Mouse (Mus musculus) forebrain, embryonic 11.5 days (tissue): Measurements from ENCODE around the gene Zar1l. TPM values are rescaled to one million over a fixed set of nuclear protein-coding genes. Genes with fewer than 3 reads are reported as not detected.

Source experiments
- ATAC-seq: fragments of 200-750 bp; cut with Nextera tagmentation; replicated peaks from 2 replicates; pipeline ENCODE4 v1.8.0; 2017; ENCODE audit warnings: moderate TSS enrichment; ENCODE audit not compliant: low FRiP score
- DNase-seq: peaks from one replicate; pipeline ENCODE4 v3.0.0-alpha.2; 2017; ENCODE audit warnings: low spot score
- H3K27ac ChIP-seq: fragments of 300-500 bp; sonication (generic); 2 replicates; pipeline ENCODE4 v1.5.1; 2014; ENCODE audit warnings: low read depth, low read length
- H3K27me3 ChIP-seq: fragments of 300-500 bp; sonication (generic); 2 replicates; pipeline ENCODE4 v1.6.1; 2014; ENCODE audit warnings: mild to moderate bottlenecking, low read length, mixed read lengths; ENCODE audit not compliant: control insufficient read depth, insufficient read depth
- H3K36me3 ChIP-seq: fragments of 300-500 bp; sonication (generic); 2 replicates; pipeline ENCODE4 v1.6.1; 2014; ENCODE audit warnings: mild to moderate bottlenecking, low read length, moderate library complexity, mixed read lengths; ENCODE audit not compliant: control insufficient read depth, insufficient read depth
- H3K4me1 ChIP-seq: fragments of 300-500 bp; sonication (generic); replicated peaks from 2 replicates; pipeline ENCODE4 v1.6.1; 2014; ENCODE audit warnings: low read length, mixed read lengths; ENCODE audit not compliant: control insufficient read depth, insufficient read depth
- H3K4me2 ChIP-seq: fragments of 300-500 bp; sonication (generic); 2 replicates; pipeline ENCODE4 v1.6.1; 2014; ENCODE audit warnings: low read depth, mild to moderate bottlenecking, low read length, moderate library complexity, mixed read lengths; ENCODE audit not compliant: severe bottlenecking
- H3K4me3 ChIP-seq: fragments of 300-500 bp; sonication (generic); 2 replicates; pipeline ENCODE4 v1.5.1; 2014; ENCODE audit warnings: low read depth, low read length
- H3K9ac ChIP-seq: fragments of 300-500 bp; sonication (generic); 2 replicates; pipeline ENCODE4 v1.6.1; 2014; ENCODE audit warnings: low read length
- H3K9me3 ChIP-seq: fragments of 300-500 bp; sonication (generic); 2 replicates; pipeline ENCODE4 v1.6.1; 2016; ENCODE audit warnings: low read length, mixed read lengths; ENCODE audit not compliant: control insufficient read depth
- WGBS: fragments of 180-500 bp; shearing (Covaris S2); extraction: QIAGEN DNeasy Blood & Tissue Kit; methylation state at CpG from one replicate; pipeline ENCODE4 v1.1.7; 2014; 5-methylcytosine and 5-hydroxymethylcytosine counted together
- polyA plus RNA-seq: library from polyadenylated mRNA; unstranded; fragments of >200 nt; fragmentation: Nextera tagmentation; extraction: Ambion mirVana; gene quantifications from 2 replicates; pipeline ENCODE4 v1.2.1, GENCODE M21; 2014

The Zar1l gene
- not detected in 2 replicates for polyA plus RNA-seq

DNA sequence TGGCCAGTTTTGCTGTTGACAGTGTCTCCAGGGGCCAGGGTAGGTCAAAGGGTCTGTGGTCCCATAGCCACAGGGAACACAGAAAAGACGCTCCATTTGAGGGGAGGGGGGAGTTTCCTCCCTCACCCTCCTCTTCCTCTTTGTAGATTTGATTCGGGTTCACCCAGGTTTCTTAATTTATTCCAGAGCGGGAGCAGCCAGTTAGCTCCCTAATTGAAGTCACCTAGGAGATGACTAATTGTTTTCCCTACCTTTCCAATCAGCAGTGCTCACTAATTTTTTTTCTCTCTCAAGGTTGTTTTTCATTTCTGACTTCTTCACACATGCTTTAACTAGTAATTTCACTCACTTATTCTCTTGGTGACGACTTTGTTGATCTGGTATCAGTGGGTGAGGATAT is at the start of gene Zar1l:
TSS of gene Zar1l (minus strand) at position 101 of the 400 bp plus-strand sequence.
- Histone ChIP-seq H3K27me3 (no peaks in the 10 kb centered on the region), H3K27ac (no peak within 1 kb of the TSS), H3K4me3 (no peak within 1 kb of the TSS), H3K4me1 (no peaks in the 10 kb centered on the region), H3K36me3 (no peaks in the 10 kb centered on the region), H3K9ac (no peak within 1 kb of the TSS), H3K4me2 (no peak within 1 kb of the TSS), H3K9me3 (no peaks in the 10 kb centered on the region)
- 49% methylated on average over 4 of the region's 4 CpGs for WGBS
- ATAC-seq (no peak), DNase-seq (no peak)

DNA sequence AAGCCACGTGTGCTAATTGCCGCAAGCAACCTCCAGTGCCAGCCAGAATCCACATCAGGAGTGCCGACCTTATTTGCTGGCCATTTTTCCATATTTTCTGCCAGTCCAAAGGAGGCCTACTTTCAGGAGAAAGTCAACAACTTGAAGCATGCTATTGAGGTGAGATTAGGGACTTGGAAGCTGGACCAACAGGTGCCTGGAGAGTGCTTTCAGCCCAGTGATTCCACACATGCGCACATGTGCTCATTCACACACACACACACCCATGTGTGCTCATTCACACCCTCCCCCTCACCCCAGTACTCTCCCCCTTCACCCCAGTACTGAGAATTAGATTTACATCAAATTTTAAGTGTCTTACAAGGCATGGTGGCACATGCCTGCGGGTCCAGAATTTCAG is 49.0 kb upstream of the Zar1l start:
- Histone ChIP-seq H3K9me3 (no peaks in the 10 kb centered on the region), H3K36me3 (no peaks in the 10 kb centered on the region; the same call in 1 of the 2 replicates), H3K27me3 (no peaks in the 10 kb centered on the region), H3K9ac (no peak overlapping the region), H3K27ac (no peak overlapping the region), H3K4me1 (no peaks in the 10 kb centered on the region), H3K4me3 (no peak overlapping the region), H3K4me2 (no peak overlapping the region)
- ATAC-seq: no peak
- DNase-seq: peak; percentile 39
- 87% methylated on average over 5 of the region's 5 CpGs for WGBS

DNA sequence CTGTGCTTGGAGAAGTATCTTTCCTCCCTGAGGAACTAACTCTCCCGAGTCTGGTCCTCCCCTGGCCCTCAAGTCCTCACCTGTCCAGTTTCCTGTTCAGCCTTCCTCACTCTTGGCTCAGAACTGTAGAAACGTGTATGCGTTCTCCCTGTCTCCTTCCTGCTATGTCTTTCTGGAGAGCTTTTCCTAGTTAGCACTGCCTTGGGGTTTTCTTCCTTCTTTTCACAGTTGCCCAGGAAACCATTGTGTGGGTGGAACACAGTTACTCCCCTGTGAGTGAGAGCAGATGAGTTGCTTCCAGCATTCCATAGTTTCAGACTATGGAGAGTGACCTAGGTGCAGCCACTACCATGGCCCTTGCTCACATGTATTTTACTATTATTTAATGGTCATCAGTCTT is 48.3 kb upstream of the Zar1l start:
- no peaks in the 10 kb centered on the region for H3K9me3 ChIP-seq
- WGBS: 74% methylated on average over 3 of the region's 3 CpGs
- no peak overlapping the region for H3K27ac ChIP-seq
- H3K36me3 ChIP-seq: no peaks in the 10 kb centered on the region; the same call in 1 of the 2 replicates
- H3K4me3 ChIP-seq: no peak overlapping the region
- no peaks in the 10 kb centered on the region for H3K4me1 ChIP-seq
- DNase-seq (peak; percentile 22), ATAC-seq (no peak)
- no peak overlapping the region for H3K9ac ChIP-seq
- no peak overlapping the region for H3K4me2 ChIP-seq
- H3K27me3 ChIP-seq: no peaks in the 10 kb centered on the region

DNA sequence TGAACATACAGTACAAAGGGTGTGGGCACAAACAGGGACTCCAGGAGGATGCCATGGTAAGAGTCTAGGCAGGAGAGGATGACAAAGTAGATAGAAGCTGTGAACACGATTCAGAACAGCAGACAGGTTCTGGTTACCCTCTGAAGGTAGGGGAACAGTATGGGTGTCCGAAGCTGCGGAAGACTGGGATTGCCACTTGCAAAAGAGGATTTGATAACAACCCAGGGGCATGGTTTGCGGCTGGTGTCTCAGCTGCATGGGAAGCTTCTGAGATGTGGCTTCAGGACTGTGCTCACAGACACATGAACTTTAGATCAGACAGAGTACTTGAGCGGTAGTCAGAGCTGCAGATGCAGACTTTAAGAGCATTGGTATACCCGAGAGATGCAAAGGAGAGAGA is 46.5 kb upstream of the Zar1l start:
- Histone ChIP-seq H3K9ac (no peak overlapping the region), H3K4me3 (no peak overlapping the region), H3K9me3 (no peaks in the 10 kb centered on the region), H3K4me2 (no peak overlapping the region), H3K4me1 (no peaks in the 10 kb centered on the region), H3K36me3 (no peaks in the 10 kb centered on the region; the same call in 1 of the 2 replicates), H3K27me3 (no peaks in the 10 kb centered on the region), H3K27ac (no peak overlapping the region)
- DNase-seq: no peak
- no peak for ATAC-seq
- WGBS: 96% methylated on average over 6 of the region's 6 CpGs

DNA sequence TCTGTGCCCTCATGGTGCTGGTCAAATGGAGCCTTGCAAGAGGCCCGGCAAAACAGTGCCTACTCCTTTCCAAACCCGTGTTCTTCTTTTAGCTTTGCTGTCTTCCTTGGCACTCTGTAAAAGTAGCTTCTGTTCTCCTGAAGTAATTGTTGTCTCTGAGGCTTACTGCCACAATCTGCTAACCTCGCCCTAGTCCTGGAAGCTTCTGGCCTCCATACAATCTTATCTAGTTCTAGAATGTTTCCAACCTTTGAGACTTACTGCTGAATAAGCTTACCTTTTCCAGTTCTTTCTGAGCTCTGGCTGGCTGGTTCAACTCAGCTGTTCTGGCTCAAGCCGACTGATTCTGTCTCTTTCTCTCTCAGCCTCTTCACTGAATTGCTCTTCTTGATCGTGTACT is 43.8 kb upstream of the Zar1l start:
- Histone ChIP-seq H3K36me3 (no peaks in the 10 kb centered on the region; the same call in 1 of the 2 replicates), H3K9ac (no peak overlapping the region)
- no peak for ATAC-seq

DNA sequence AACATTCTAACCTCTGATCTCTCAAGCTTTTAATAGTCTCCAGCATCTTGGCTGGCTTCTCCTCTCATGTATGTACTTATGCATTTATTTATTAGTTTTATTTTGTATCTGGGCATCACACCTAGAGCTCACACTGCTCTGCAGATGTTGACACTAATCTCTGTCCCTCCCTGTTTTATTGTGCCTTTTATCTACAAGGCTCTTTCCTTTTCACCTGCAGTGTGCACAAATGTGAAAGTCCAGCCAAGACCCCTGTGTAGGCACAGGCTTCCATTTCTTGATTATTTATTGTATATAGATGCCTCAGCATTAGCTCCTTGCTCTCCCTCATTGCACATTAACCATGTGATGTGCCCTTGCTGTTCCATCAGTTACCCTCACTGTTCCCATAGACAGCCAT is 43.4 kb upstream of the Zar1l start:
- Histone ChIP-seq H3K9me3 (no peaks in the 10 kb centered on the region), H3K27me3 (no peaks in the 10 kb centered on the region), H3K27ac (no peak overlapping the region), H3K9ac (no peak overlapping the region), H3K4me1 (no peaks in the 10 kb centered on the region), H3K36me3 (no peaks in the 10 kb centered on the region; the same call in 1 of the 2 replicates), H3K4me3 (no peak overlapping the region), H3K4me2 (no peak overlapping the region)
- ATAC-seq (no peak), DNase-seq (no peak)

More for the DNA sequence above, 43.8 kb upstream of the Zar1l start:
- Histone ChIP-seq H3K27ac (no peak overlapping the region), H3K4me1 (no peaks in the 10 kb centered on the region), H3K9me3 (no peaks in the 10 kb centered on the region), H3K27me3 (no peaks in the 10 kb centered on the region), H3K4me2 (no peak overlapping the region), H3K4me3 (no peak overlapping the region)
- DNase-seq: no peak
- WGBS: 93% methylated on average over 5 of the region's 5 CpGs

DNA sequence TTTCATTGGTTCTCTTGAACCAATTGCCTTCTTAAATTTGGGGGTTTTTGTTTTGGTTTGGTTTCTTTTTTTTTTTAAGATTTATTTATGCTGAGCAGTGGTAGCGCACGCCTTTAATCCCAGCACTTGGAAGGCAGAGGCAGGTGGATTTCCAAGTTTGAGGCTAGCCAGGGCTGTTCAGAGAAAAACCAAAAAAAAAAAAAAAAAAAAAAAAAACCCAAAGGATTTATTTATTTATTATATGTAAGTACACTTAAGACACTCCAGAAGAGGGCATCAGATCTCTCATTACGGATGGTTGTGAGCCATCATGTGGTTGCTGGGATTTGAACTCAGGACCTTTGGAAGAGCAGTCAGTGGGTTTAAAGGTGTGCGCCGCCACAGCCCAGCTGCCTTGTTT is 42.9 kb upstream of the Zar1l start:
- no peaks in the 10 kb centered on the region; the same call in 1 of the 2 replicates for H3K36me3 ChIP-seq
- ATAC-seq (no peak), DNase-seq (no peak)
- no peak overlapping the region for H3K4me2 ChIP-seq
- no peak overlapping the region for H3K4me3 ChIP-seq
- WGBS: 98% methylated on average over 5 of the region's 5 CpGs
- H3K9me3 ChIP-seq: no peaks in the 10 kb centered on the region
- H3K4me1 ChIP-seq: no peaks in the 10 kb centered on the region
- H3K27me3 ChIP-seq: no peaks in the 10 kb centered on the region
- H3K27ac ChIP-seq: no peak overlapping the region
- no peak overlapping the region for H3K9ac ChIP-seq

DNA sequence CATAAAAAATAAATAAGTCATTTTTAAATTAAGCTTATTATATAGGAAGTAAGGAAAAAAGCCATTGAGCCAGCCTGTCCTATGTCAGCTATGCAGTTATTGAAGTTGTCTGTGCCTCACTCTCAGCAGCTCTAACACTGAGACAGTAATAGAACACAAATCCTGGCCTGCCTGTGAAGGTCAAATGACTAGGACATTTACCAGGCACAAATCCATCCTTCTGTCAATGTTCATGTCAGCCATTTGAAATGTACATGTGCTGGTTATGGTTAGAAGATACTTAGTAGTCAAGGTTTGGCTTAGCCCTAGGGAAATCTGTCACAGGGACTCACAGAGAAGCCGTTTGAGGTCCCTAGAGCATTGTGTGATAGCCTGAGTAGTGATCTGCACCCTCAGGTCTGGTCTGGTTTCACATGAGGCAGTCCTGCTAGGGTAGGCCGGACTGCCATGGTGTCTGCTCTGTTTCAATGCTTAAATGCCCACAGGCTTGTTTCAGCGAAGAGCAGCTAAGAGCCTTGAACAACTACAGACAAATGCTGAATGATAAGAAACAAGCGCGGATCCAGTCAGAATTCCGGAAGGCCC is 41.6 kb upstream of the Zar1l start:
- WGBS: 96% methylated on average over 6 of the region's 6 CpGs
- H3K36me3 ChIP-seq: no peaks in the 10 kb centered on the region; the same call in 1 of the 2 replicates
- ATAC-seq: no peak

DNA sequence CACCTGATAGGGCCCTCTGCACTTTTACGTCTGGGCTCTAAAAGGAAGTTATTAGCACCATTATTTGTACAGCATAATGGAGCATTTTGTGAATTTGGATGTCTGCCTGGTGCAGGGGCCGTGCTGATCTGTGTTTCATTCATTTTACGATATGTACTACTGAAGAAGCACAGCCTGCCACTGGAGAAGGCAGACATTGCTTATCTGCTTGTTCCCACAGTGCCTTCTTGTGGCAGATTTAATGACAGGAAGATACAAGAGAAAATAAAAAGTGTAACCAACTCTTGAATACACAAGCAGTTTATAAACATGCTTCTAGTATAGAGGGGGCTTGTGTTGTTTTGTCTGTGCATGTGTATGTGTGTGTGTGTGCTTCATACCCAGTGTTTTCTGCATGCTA is 33.7 kb upstream of the Zar1l start:
- no peaks in the 10 kb centered on the region for H3K9me3 ChIP-seq
- no peak overlapping the region for H3K4me2 ChIP-seq
- no peak overlapping the region for H3K4me3 ChIP-seq
- ATAC-seq: no peak
- H3K4me1 ChIP-seq: no peaks in the 10 kb centered on the region
- no peak overlapping the region for H3K9ac ChIP-seq
- H3K36me3 ChIP-seq: no peaks in the 10 kb centered on the region; the same call in 1 of the 2 replicates
- DNase-seq: no peak
- H3K27me3 ChIP-seq: no peaks in the 10 kb centered on the region
- 89% methylated on average over 3 of the region's 3 CpGs for WGBS
- no peak overlapping the region for H3K27ac ChIP-seq

More for the DNA sequence above, 41.6 kb upstream of the Zar1l start:
- no peak for DNase-seq
- no peaks in the 10 kb centered on the region for H3K4me1 ChIP-seq
- no peaks in the 10 kb centered on the region for H3K27me3 ChIP-seq
- H3K9me3 ChIP-seq: no peaks in the 10 kb centered on the region
- no peak overlapping the region for H3K4me3 ChIP-seq
- H3K4me2 ChIP-seq: no peak overlapping the region
- H3K9ac ChIP-seq: no peak overlapping the region
- no peak overlapping the region for H3K27ac ChIP-seq
